Mouse (Mus musculus) midbrain, embryonic 10.5 days (tissue): ENCODE measurements around the gene Olfr1016. TPM values are rescaled to one million over a fixed set of nuclear protein-coding genes. Genes with fewer than 3 reads are reported as not detected.

Source experiments
- DNase-seq: peaks from one replicate; pipeline ENCODE4 v3.0.0-alpha.2; 2017; ENCODE audit warnings: low spot score
- H3K27ac ChIP-seq: fragments of 300-500 bp; sonication (generic); replicated peaks from 2 replicates; pipeline ENCODE4 v1.5.1; 2016; ENCODE audit warnings: mild to moderate bottlenecking
- H3K27me3 ChIP-seq: fragments of 300-500 bp; sonication (generic); 2 replicates; pipeline ENCODE4 v1.6.1; 2016; ENCODE audit warnings: low read depth, mild to moderate bottlenecking; ENCODE audit not compliant: poor library complexity, severe bottlenecking
- H3K36me3 ChIP-seq: fragments of 300-500 bp; sonication (generic); 2 replicates; pipeline ENCODE4 v1.6.1; 2016; ENCODE audit warnings: mild to moderate bottlenecking, moderate library complexity
- H3K4me1 ChIP-seq: fragments of 300-500 bp; sonication (generic); 2 replicates; pipeline ENCODE4 v1.6.1; 2016
- H3K4me3 ChIP-seq: fragments of 300-500 bp; sonication (generic); 2 replicates; pipeline ENCODE4 v1.5.1; 2016; ENCODE audit warnings: mild to moderate bottlenecking, moderate library complexity
- H3K9me3 ChIP-seq: fragments of 300-500 bp; sonication (generic); replicated peaks from 2 replicates; pipeline ENCODE4 v1.6.1; 2016; ENCODE audit warnings: mild to moderate bottlenecking
- WGBS: fragments of 180-500 bp; shearing (Covaris S2); methylation state at CpG from one replicate; pipeline ENCODE4 v1.1.7; 2016; 5-methylcytosine and 5-hydroxymethylcytosine counted together
- polyA plus RNA-seq: library from polyadenylated mRNA; unstranded; fragments of >200 nt; fragmentation: Nextera tagmentation; extraction: Ambion mirVana; gene quantifications from 2 replicates; pipeline ENCODE4 v1.2.1, GENCODE M21; 2016

Olfr1016 gene
- not detected in 2 replicates for polyA plus RNA-seq

GRCm38 (mm10) chr2:85802444-85802843 is at the start of gene Olfr1016:
Olfr1016 (minus strand) TSS chr2:85802544.
- no peaks in the 10 kb centered on the region for H3K36me3 ChIP-seq
- no peak within 1 kb of the TSS for H3K27ac ChIP-seq
- no peak for DNase-seq
- H3K4me3 ChIP-seq = no peak within 1 kb of the TSS
- H3K27me3 ChIP-seq = no peaks in the 10 kb centered on the region
- H3K4me1 ChIP-seq = no peaks in the 10 kb centered on the region
- H3K9me3 ChIP-seq = no peaks in the 10 kb centered on the region
- 94% methylated on average over 2 of the region's 2 CpGs for WGBS

GRCm38 (mm10) chr2:85846730-85847129 is 44.4 kb upstream of the Olfr1016 start, which contains the start of gene Olfr1020:
Olfr1020 (plus strand) TSS chr2:85847030.
- DNase-seq = no peak
- WGBS = 79% methylated on average over 1 of the region's 1 CpGs

GRCm38 (mm10) chr2:85845383-85845782 is 43.0 kb upstream of the Olfr1016 start, which contains the start of gene Olfr1019:
Olfr1019 (minus strand) TSS chr2:85845483.
- no peaks in the 10 kb centered on the region for H3K27me3 ChIP-seq
- no peaks in the 10 kb centered on the region for H3K9me3 ChIP-seq
- no peak for DNase-seq

More at GRCm38 (mm10) chr2:85846730-85847129, 44.4 kb upstream of the Olfr1016 start, which contains the start of gene Olfr1020:
- Histone ChIP-seq H3K4me1 (no peaks in the 10 kb centered on the region), H3K36me3 (no peaks in the 10 kb centered on the region), H3K27ac (no peak within 1 kb of the TSS), H3K9me3 (no peaks in the 10 kb centered on the region), H3K4me3 (no peak within 1 kb of the TSS), H3K27me3 (no peaks in the 10 kb centered on the region)

GRCm38 (mm10) chr2:85818179-85818578 is 15.8 kb upstream of the Olfr1016 start, which contains the start of gene Olfr1018:
Olfr1018 (plus strand) TSS chr2:85818479.
- Histone ChIP-seq H3K36me3 (no peaks in the 10 kb centered on the region), H3K27me3 (no peaks in the 10 kb centered on the region), H3K9me3 (no peaks in the 10 kb centered on the region), H3K4me3 (no peak within 1 kb of the TSS), H3K27ac (no peak within 1 kb of the TSS), H3K4me1 (no peaks in the 10 kb centered on the region)
- DNase-seq = no peak

More at GRCm38 (mm10) chr2:85845383-85845782, 43.0 kb upstream of the Olfr1016 start, which contains the start of gene Olfr1019:
- H3K27ac ChIP-seq = no peak within 1 kb of the TSS
- no peak within 1 kb of the TSS for H3K4me3 ChIP-seq
- H3K4me1 ChIP-seq = no peaks in the 10 kb centered on the region
- no peaks in the 10 kb centered on the region for H3K36me3 ChIP-seq

GRCm38 (mm10) chr2:85804501-85804900 is 2.2 kb upstream of the Olfr1016 start:
- no peak for DNase-seq
- 81% methylated on average over 4 of the region's 4 CpGs for WGBS

GRCm38 (mm10) chr2:85792331-85792730 is 10.0 kb downstream of the Olfr1016 start:
- 0 out of 2 replicates have a peak, but pooled peaks cover 3% of the 10 kb centered on the region for H3K4me1 ChIP-seq
- H3K36me3 ChIP-seq = no peaks in the 10 kb centered on the region
- DNase-seq = no peak
- 32% methylated on average over 2 of the region's 2 CpGs for WGBS
- peaks cover 2% of the 10 kb centered on the region; the same call in 1 of the 2 replicates for H3K9me3 ChIP-seq
- no peak overlapping the region for H3K4me3 ChIP-seq
- no peak overlapping the region for H3K27ac ChIP-seq
- H3K27me3 ChIP-seq = no peaks in the 10 kb centered on the region

More at GRCm38 (mm10) chr2:85804501-85804900, 2.2 kb upstream of the Olfr1016 start:
- Histone ChIP-seq H3K27me3 (no peaks in the 10 kb centered on the region), H3K4me3 (no peak overlapping the region), H3K9me3 (no peaks in the 10 kb centered on the region), H3K36me3 (no peaks in the 10 kb centered on the region), H3K4me1 (no peaks in the 10 kb centered on the region), H3K27ac (no peak overlapping the region)

- H3K36me3 ChIP-seq = no peaks in the 10 kb centered on the region
- H3K4me3 ChIP-seq = no peak within 1 kb of the TSS
- no peak for DNase-seq
- no peaks in the 10 kb centered on the region for H3K4me1 ChIP-seq
- no peak within 1 kb of the TSS for H3K27ac ChIP-seq
- no peaks in the 10 kb centered on the region for H3K27me3 ChIP-seq
- H3K9me3 ChIP-seq = no peaks in the 10 kb centered on the region
These were observed 20.6 kb downstream of the Olfr1016 start, which contains the start of gene Olfr1015 for GRCm38 (mm10) chr2:85781717-85782116. Olfr1015 (plus strand) TSS chr2:85782017.

- Histone ChIP-seq H3K9me3 (no peaks in the 10 kb centered on the region), H3K4me3 (no peak within 1 kb of the TSS), H3K27ac (no peak within 1 kb of the TSS), H3K27me3 (no peaks in the 10 kb centered on the region), H3K36me3 (no peaks in the 10 kb centered on the region), H3K4me1 (no peaks in the 10 kb centered on the region)
- no peak for DNase-seq
These were observed 29.9 kb downstream of the Olfr1016 start, which contains the start of gene Olfr1014 for GRCm38 (mm10) chr2:85772413-85772812. Olfr1014 (plus strand) TSS chr2:85772713.

GRCm38 (mm10) chr2:85766798-85767197 is 35.5 kb downstream of the Olfr1016 start, which contains the start of gene Olfr1013:
Olfr1013 (plus strand) TSS chr2:85767098.
- DNase-seq = no peak
- H3K4me3 ChIP-seq = no peak within 1 kb of the TSS
- H3K9me3 ChIP-seq = no peaks in the 10 kb centered on the region
- H3K36me3 ChIP-seq = no peaks in the 10 kb centered on the region
- H3K27ac ChIP-seq = no peak within 1 kb of the TSS
- H3K27me3 ChIP-seq = no peaks in the 10 kb centered on the region
- no peaks in the 10 kb centered on the region for H3K4me1 ChIP-seq

- no peak within 1 kb of the TSS for H3K27ac ChIP-seq
- H3K27me3 ChIP-seq = no peaks in the 10 kb centered on the region
- DNase-seq = no peak
- H3K4me1 ChIP-seq = no peaks in the 10 kb centered on the region
- H3K4me3 ChIP-seq = no peak within 1 kb of the TSS
- WGBS = 78% methylated on average over 1 of the region's 1 CpGs
- H3K36me3 ChIP-seq = no peaks in the 10 kb centered on the region
- H3K9me3 ChIP-seq = no peaks in the 10 kb centered on the region
These were observed 39.7 kb downstream of the Olfr1016 start, which contains the start of gene Olfr1012 for GRCm38 (mm10) chr2:85762666-85763065. Olfr1012 (minus strand) TSS chr2:85762766.

- no peaks in the 10 kb centered on the region for H3K9me3 ChIP-seq
- no peak overlapping the region for H3K27ac ChIP-seq
- DNase-seq = no peak
- H3K4me3 ChIP-seq = no peak overlapping the region
- H3K4me1 ChIP-seq = no peaks in the 10 kb centered on the region
- H3K36me3 ChIP-seq = no peaks in the 10 kb centered on the region
- WGBS = 77% methylated on average over 4 of the region's 4 CpGs
- H3K27me3 ChIP-seq = no peaks in the 10 kb centered on the region
These were observed 48.5 kb downstream of the Olfr1016 start for GRCm38 (mm10) chr2:85753822-85754221.
